Mouse (Mus musculus): ENCODE measurements at regions not wholly inside any gene's neighbourhood (a gene's known extent, or its start where the extent isn't known, plus 50 kb on each side); places are given as distances from the start of the nearest gene placed in this dataset.

GRCm38 (mm10) chr13:105377038-105377437 lies 66.4 kb upstream of the Htr1a start:
- DNase-seq (ENCODE audit: low read depth): peak; percentile 96

GRCm38 (mm10) chr13:105378587-105378986 lies 64.9 kb upstream of the Htr1a start:
- no peak for DNase-seq (ENCODE audit: low read depth)

- no peak for DNase-seq (ENCODE audit: low read depth)
Measured at GRCm38 (mm10) chr13:105387016-105387772, 56.2 kb upstream of the Htr1a start.

All from 416B (cell line).